Mouse (Mus musculus) erythroblast, embryonic 14.5 days (primary cell): ENCODE measurements around the gene Tmem260. TPM values are rescaled to one million over a fixed set of nuclear protein-coding genes. Genes with fewer than 3 reads are reported as not detected.

ENCODE experiments used
- H3K27me3 ChIP-seq: 2 replicates; pipeline ENCODE4 v1.6.1; 2012; ENCODE audit warnings: inconsistent platforms; ENCODE audit not compliant: control insufficient read depth
- H3K36me3 ChIP-seq: 2 replicates; pipeline ENCODE4 v1.6.1; 2012; ENCODE audit warnings: mild to moderate bottlenecking, inconsistent platforms; ENCODE audit not compliant: control insufficient read depth
- H3K4me1 ChIP-seq: 2 replicates; pipeline ENCODE4 v1.6.1; 2012; ENCODE audit warnings: inconsistent platforms; ENCODE audit not compliant: control insufficient read depth
- H3K4me3 ChIP-seq: replicated peaks from 2 replicates; pipeline ENCODE3; 2012; ENCODE audit warnings: moderate library complexity, mild to moderate bottlenecking, inconsistent platforms
- H3K9me3 ChIP-seq: 2 replicates; pipeline ENCODE4 v1.6.1; 2012; ENCODE audit warnings: low read length, inconsistent platforms, mixed read lengths; ENCODE audit not compliant: control insufficient read depth
- GATA1 ChIP-seq: IDR thresholded peaks from 2 replicates; pipeline ENCODE4 v1.6.1; 2012; ENCODE audit warnings: low read length, inconsistent platforms, mixed read lengths
- TAL1 ChIP-seq: IDR thresholded peaks from 3 replicates; pipeline ENCODE4 v1.6.1; 2012; ENCODE audit warnings: low read length, inconsistent platforms, mixed read lengths
- polyA plus RNA-seq: library from polyadenylated mRNA; stranded (reverse); fragments of >175 nt; gene quantifications from 2 replicates; pipeline ENCODE4 v1.2.3, GENCODE M21; 2012

Tmem260 gene
- polyA plus RNA-seq, 1 experiment: 0.27 TPM

GRCm38 (mm10) chr14:48507376-48507775 is 61.5 kb downstream of the Tmem260 start:
- peaks cover 11% of the 10 kb centered on the region for H3K36me3 ChIP-seq
- H3K4me1 ChIP-seq: peaks cover 3% of the 10 kb centered on the region; the same call in 1 of the 2 replicates
- H3K9me3 ChIP-seq: no peaks in the 10 kb centered on the region
- H3K4me3 ChIP-seq: no peak overlapping the region
- no peaks in the 10 kb centered on the region for H3K27me3 ChIP-seq
- TF ChIP-seq GATA1 (no peak), TAL1 (no peak)

DNA sequence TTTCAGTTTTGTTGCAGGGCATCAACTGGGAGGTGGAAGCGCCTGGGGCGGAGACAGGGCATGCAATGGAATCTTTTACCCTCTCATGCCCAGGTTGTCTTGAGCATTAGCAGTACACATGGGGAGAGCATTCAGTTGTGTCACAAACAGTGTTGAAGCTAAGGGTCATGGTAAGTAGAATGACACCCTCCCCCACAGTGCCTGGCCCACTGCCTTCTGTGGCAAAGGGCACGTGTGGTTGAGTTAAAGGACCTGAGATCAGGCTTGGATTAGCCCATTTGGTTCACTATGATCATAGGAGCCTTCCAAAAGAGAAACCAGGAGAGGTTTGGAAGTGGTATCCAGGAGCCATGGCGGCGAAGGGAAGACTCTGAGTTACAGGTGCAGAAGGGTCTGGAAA is 63.2 kb downstream of the Tmem260 start:
- Histone ChIP-seq H3K36me3 (peaks cover 11% of the 10 kb centered on the region), H3K4me1 (peaks cover 3% of the 10 kb centered on the region; the same call in 1 of the 2 replicates), H3K9me3 (no peaks in the 10 kb centered on the region), H3K27me3 (no peaks in the 10 kb centered on the region), H3K4me3 (no peak overlapping the region)
- TF ChIP-seq GATA1: no peak
- no peak for TF ChIP-seq TAL1

GRCm38 (mm10) chr14:48513098-48513823 is 67.3 kb downstream of the Tmem260 start:
- Histone ChIP-seq H3K9me3 (no peaks in the 10 kb centered on the region), H3K27me3 (no peaks in the 10 kb centered on the region), H3K4me1 (peaks cover 3% of the 10 kb centered on the region; the same call in 1 of the 2 replicates), H3K4me3 (no peak overlapping the region), H3K36me3 (peaks cover 11% of the 10 kb centered on the region)
- TF ChIP-seq TAL1 (no peak), GATA1 (no peak)

GRCm38 (mm10) chr14:48513824-48514493 is 68.0 kb downstream of the Tmem260 start:
- TF ChIP-seq TAL1 (no peak), GATA1 (no peak)
- Histone ChIP-seq H3K9me3 (no peaks in the 10 kb centered on the region), H3K4me1 (peaks cover 3% of the 10 kb centered on the region; the same call in 1 of the 2 replicates), H3K4me3 (no peak overlapping the region), H3K27me3 (no peaks in the 10 kb centered on the region), H3K36me3 (peaks cover 11% of the 10 kb centered on the region)

- Histone ChIP-seq H3K4me3 (no peak overlapping the region), H3K27me3 (no peaks in the 10 kb centered on the region), H3K4me1 (peaks cover 3% of the 10 kb centered on the region; the same call in 1 of the 2 replicates), H3K36me3 (peaks cover 6% of the 10 kb centered on the region), H3K9me3 (no peaks in the 10 kb centered on the region)
- TF ChIP-seq TAL1 (no peak), GATA1 (no peak)
Measured at GRCm38 (mm10) chr14:48514620-48515019, 68.7 kb downstream of the Tmem260 start.

- H3K36me3 ChIP-seq: no peaks in the 10 kb centered on the region
- no peaks in the 10 kb centered on the region for H3K27me3 ChIP-seq
- TF ChIP-seq GATA1: no peak
- TF ChIP-seq TAL1: no peak
- H3K9me3 ChIP-seq: no peaks in the 10 kb centered on the region
- no peak overlapping the region for H3K4me3 ChIP-seq
- H3K4me1 ChIP-seq: peaks cover under 1% of the 10 kb centered on the region; the same call in 1 of the 2 replicates
Measured at GRCm38 (mm10) chr14:48515538-48515937, 69.6 kb downstream of the Tmem260 start.

- Histone ChIP-seq H3K9me3 (no peaks in the 10 kb centered on the region), H3K4me3 (no peak overlapping the region), H3K4me1 (peaks cover 6% of the 10 kb centered on the region), H3K27me3 (peaks cover 9% of the 10 kb centered on the region), H3K36me3 (no peaks in the 10 kb centered on the region)
- TF ChIP-seq GATA1 (no peak), TAL1 (no peak)
Measured at GRCm38 (mm10) chr14:48523361-48523760, 77.4 kb downstream of the Tmem260 start.

GRCm38 (mm10) chr14:48524135-48524534 is 78.2 kb downstream of the Tmem260 start:
- H3K27me3 ChIP-seq: peaks cover 17% of the 10 kb centered on the region
- H3K9me3 ChIP-seq: no peaks in the 10 kb centered on the region
- H3K4me1 ChIP-seq: peaks cover 6% of the 10 kb centered on the region
- TF ChIP-seq GATA1 (no peak), TAL1 (no peak)
- no peaks in the 10 kb centered on the region for H3K36me3 ChIP-seq
- H3K4me3 ChIP-seq: no peak overlapping the region

DNA sequence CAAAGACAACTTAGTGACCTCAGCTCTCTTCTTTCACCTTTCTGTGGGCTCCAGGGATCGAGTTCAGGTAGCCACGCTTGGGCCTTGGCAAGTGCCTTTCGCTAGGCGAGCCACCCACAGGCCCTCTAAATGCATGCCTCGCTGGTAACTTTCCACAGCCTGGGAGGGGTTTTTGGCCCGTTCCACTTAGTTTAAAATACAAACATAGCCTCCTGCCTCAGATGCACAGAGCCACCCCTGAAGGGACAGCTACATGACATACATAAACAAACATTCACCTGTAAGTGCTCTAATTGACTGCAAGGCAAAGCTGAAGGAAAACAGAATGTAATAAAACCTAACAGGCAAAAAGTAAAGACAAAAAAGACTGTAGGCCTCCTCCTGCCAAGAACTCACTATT is 79.1 kb downstream of the Tmem260 start:
- TF ChIP-seq GATA1 (no peak), TAL1 (no peak)
- Histone ChIP-seq H3K4me3 (no peak overlapping the region), H3K27me3 (peaks cover 19% of the 10 kb centered on the region), H3K36me3 (no peaks in the 10 kb centered on the region), H3K4me1 (peaks cover 6% of the 10 kb centered on the region), H3K9me3 (no peaks in the 10 kb centered on the region)
